Mouse (Mus musculus) stomach, postnatal 0 days (tissue): ENCODE data around the gene Tmem213. TPM values are rescaled to one million over a fixed set of nuclear protein-coding genes. Genes with fewer than 3 reads are reported as not detected.

ENCODE experiments used
- ATAC-seq: fragments of 200-750 bp; cut with Nextera tagmentation; 2 replicates; pipeline ENCODE4 v1.8.0; 2017; ENCODE audit not compliant: low FRiP score, low TSS enrichment
- DNase-seq: peaks from one replicate; pipeline ENCODE4 v3.0.0-alpha.2; 2016; ENCODE audit warnings: low spot score
- H3K27ac ChIP-seq: fragments of 300-500 bp; sonication (generic); replicated peaks from 2 replicates; pipeline ENCODE4 v1.5.1; 2014; ENCODE audit warnings: mild to moderate bottlenecking, control low read depth
- H3K27me3 ChIP-seq: fragments of 300-500 bp; sonication (generic); 2 replicates; pipeline ENCODE4 v1.6.1; 2014; ENCODE audit warnings: low read length; ENCODE audit not compliant: control insufficient read depth, insufficient read depth
- H3K36me3 ChIP-seq: fragments of 300-500 bp; sonication (generic); 2 replicates; pipeline ENCODE4 v1.6.1; 2014; ENCODE audit warnings: low read length, mixed read lengths; ENCODE audit not compliant: control insufficient read depth, insufficient read depth
- H3K4me1 ChIP-seq: fragments of 300-500 bp; sonication (generic); replicated peaks from 2 replicates; pipeline ENCODE4 v1.6.1; 2014; ENCODE audit warnings: antibody characterized with exemption; ENCODE audit not compliant: control insufficient read depth, insufficient read depth
- H3K4me2 ChIP-seq: fragments of 300-500 bp; sonication (generic); replicated peaks from 2 replicates; pipeline ENCODE4 v1.6.1; 2014; ENCODE audit warnings: low read depth, mild to moderate bottlenecking, control low read depth, moderate library complexity
- H3K4me3 ChIP-seq: fragments of 300-500 bp; sonication (generic); 2 replicates; pipeline ENCODE4 v1.5.1; 2014; ENCODE audit warnings: low read depth, low read length, control low read depth
- H3K9ac ChIP-seq: fragments of 300-500 bp; sonication (generic); 2 replicates; pipeline ENCODE4 v1.6.1; 2014; ENCODE audit warnings: mild to moderate bottlenecking, low read length, control low read depth, mixed read lengths
- H3K9me3 ChIP-seq: fragments of 300-500 bp; sonication (generic); 2 replicates; pipeline ENCODE4 v1.6.1; 2016; ENCODE audit warnings: low read length; ENCODE audit not compliant: control insufficient read depth
- CTCF ChIP-seq: IDR thresholded peaks from 2 replicates; pipeline ENCODE4 v1.5.1; 2016; ENCODE audit warnings: antibody characterized with exemption, low read depth, mild to moderate bottlenecking, moderate library complexity
- EP300 ChIP-seq: optimal IDR thresholded peaks from 2 replicates; pipeline ENCODE3; 2016; ENCODE audit warnings: antibody characterized with exemption
- WGBS: fragments of 180-500 bp; shearing (Covaris S2); extraction: QIAGEN DNeasy Blood & Tissue Kit; methylation state at CpG from one replicate; pipeline ENCODE4 v1.1.7; 2014; 5-methylcytosine and 5-hydroxymethylcytosine counted together
- polyA plus RNA-seq: library from polyadenylated mRNA; unstranded; fragments of >200 nt; fragmentation: Nextera tagmentation; extraction: Ambion mirVana; gene quantifications from 2 replicates; pipeline ENCODE4 v1.2.1, GENCODE M21; 2015

Tmem213 gene
- polyA plus RNA-seq, 1 experiment from 2014 or later, result 3.0 TPM

DNA sequence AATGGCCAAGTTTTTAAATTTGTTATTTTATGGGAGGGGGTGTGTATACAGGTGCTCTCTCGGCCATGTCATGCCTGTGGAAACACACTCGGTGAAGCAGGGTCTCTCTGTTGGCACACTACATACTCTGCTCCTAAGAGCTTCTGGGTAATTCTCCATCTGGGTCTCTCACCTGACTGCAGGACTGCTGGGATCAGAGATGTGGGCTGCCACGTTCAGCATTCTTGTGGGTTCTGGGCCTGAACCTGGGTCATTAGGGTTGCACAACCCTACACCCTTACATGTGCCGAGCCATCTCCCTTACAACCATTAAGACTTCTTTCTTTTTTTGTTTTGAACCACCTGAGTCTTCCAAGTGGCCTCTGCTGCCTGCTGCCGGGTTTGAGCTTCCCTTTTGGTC, 12.8 kb downstream of the Tmem213 start:
- no peaks in the 10 kb centered on the region for H3K36me3 ChIP-seq
- ATAC-seq (no peak), DNase-seq (no peak)
- no peak overlapping the region for H3K9ac ChIP-seq
- no peak overlapping the region for H3K4me3 ChIP-seq
- H3K4me1 ChIP-seq, result no peaks in the 10 kb centered on the region
- H3K9me3 ChIP-seq, result no peaks in the 10 kb centered on the region
- no peak overlapping the region for H3K27ac ChIP-seq
- H3K4me2 ChIP-seq, result no peak overlapping the region
- H3K27me3 ChIP-seq, result no peaks in the 10 kb centered on the region
- TF ChIP-seq EP300 (no peak), CTCF (no peak)
- 70% methylated on average over 5 of the region's 5 CpGs for WGBS

GRCm38 (mm10) chr6:38122791-38123190, 13.7 kb downstream of the Tmem213 start:
- no peak overlapping the region; the same call in 1 of the 2 replicates for H3K4me2 ChIP-seq
- H3K4me1 ChIP-seq, result no peaks in the 10 kb centered on the region
- no peaks in the 10 kb centered on the region for H3K27me3 ChIP-seq
- no peak overlapping the region for H3K27ac ChIP-seq
- H3K9me3 ChIP-seq, result no peaks in the 10 kb centered on the region
- H3K4me3 ChIP-seq, result no peak overlapping the region
- no peak overlapping the region for H3K9ac ChIP-seq
- 61% methylated on average over 6 of the region's 6 CpGs for WGBS
- no peaks in the 10 kb centered on the region for H3K36me3 ChIP-seq
- ATAC-seq (no peak), DNase-seq (no peak)
- no peak for TF ChIP-seq EP300
- TF ChIP-seq CTCF, result no peak

DNA sequence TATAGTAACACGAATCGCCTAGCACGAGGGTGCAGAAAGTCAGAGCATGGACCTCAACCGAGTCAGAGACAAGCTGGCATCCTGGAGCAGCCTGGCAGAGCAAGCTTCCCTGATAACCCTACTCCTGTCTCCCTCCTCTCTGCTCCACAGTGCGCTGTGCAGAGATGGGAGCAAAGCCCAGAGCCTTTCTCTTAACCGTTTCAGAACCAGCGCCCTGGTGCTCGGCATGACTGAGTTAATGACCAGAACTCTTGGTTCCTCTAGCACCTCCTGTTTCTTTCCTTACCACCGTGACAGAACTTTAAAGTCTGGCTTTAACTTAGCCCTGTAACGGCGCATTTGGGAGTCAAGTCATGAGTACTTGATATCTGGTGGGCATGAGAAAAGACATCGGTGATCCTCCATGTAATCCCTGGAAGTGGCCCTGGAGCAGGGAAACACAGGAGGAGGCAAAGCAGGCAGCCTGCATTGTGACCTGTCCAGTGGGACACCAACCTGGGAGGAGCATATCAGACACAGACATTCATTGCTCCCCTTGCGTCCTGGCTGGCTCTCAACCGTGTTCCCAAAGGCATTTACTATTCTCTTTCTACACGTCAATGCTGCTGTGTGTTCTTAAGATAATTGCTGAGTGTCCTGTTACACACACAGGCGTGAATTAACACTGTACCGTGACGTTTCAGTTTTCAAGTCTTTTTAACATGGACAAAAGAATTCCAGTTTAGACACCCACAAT, 14.6 kb downstream of the Tmem213 start:
- Histone ChIP-seq H3K9me3 (no peaks in the 10 kb centered on the region), H3K4me1 (no peaks in the 10 kb centered on the region), H3K4me2 (no peak overlapping the region), H3K27me3 (no peaks in the 10 kb centered on the region), H3K4me3 (no peak overlapping the region), H3K27ac (no peak overlapping the region), H3K9ac (no peak overlapping the region), H3K36me3 (no peaks in the 10 kb centered on the region)
- TF ChIP-seq EP300 (no peak), CTCF (no peak)
- WGBS, result 69% methylated on average over 18 of the region's 18 CpGs
- ATAC-seq (no peak), DNase-seq (no peak)

- Histone ChIP-seq H3K4me3 (no peak within 1 kb of the TSS), H3K36me3 (no peaks in the 10 kb centered on the region), H3K9me3 (no peaks in the 10 kb centered on the region), H3K4me2 (no peak within 1 kb of the TSS), H3K4me1 (no peaks in the 10 kb centered on the region), H3K9ac (no peak within 1 kb of the TSS), H3K27me3 (no peaks in the 10 kb centered on the region), H3K27ac (no peak within 1 kb of the TSS)
- ATAC-seq (no peak), DNase-seq (no peak)
- TF ChIP-seq CTCF, result no peak
- TF ChIP-seq EP300, result no peak
- WGBS, result 82% methylated on average over 7 of the region's 7 CpGs
Observed at GRCm38 (mm10) chr6:38124207-38124835, 15.3 kb downstream of the Tmem213 start, which contains the start of gene Atp6v0a4. TSS of gene Atp6v0a4 (minus strand) at chr6:38124586.

DNA sequence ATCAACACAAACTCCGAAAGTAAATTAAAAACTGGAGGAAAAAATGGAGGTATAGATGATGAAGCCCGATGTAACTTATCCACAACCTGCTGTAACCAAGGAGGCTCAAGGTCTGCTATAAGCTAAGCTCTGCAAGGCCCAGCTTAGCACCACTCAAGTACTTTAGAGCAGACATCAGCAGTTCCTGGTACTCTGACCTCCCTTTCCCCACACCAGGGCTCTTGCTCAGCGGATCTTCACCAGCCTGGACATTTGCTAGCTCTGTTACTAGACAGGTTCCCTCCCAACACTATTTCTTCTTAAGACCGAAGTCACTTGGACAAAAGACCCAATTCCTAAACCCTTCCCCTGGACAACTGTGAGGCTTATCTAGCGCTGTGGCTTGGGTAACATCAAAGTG, 15.8 kb downstream of the Tmem213 start:
- WGBS, result 97% methylated on average over 5 of the region's 5 CpGs
- Histone ChIP-seq H3K4me3 (no peak overlapping the region), H3K9me3 (no peaks in the 10 kb centered on the region), H3K4me1 (no peaks in the 10 kb centered on the region), H3K9ac (no peak overlapping the region), H3K4me2 (no peak overlapping the region), H3K27ac (no peak overlapping the region), H3K36me3 (no peaks in the 10 kb centered on the region), H3K27me3 (no peaks in the 10 kb centered on the region)
- no peak for ATAC-seq
- TF ChIP-seq EP300 (no peak), CTCF (no peak)
- no peak for DNase-seq

- Histone ChIP-seq H3K4me1 (no peaks in the 10 kb centered on the region), H3K4me2 (no peak overlapping the region), H3K27me3 (no peaks in the 10 kb centered on the region), H3K4me3 (no peak overlapping the region), H3K36me3 (no peaks in the 10 kb centered on the region), H3K9ac (no peak overlapping the region), H3K27ac (no peak overlapping the region), H3K9me3 (no peaks in the 10 kb centered on the region)
- no peak for DNase-seq
- ATAC-seq, result no peak
- no peak for TF ChIP-seq CTCF
- no peak for TF ChIP-seq EP300
- WGBS, result 91% methylated on average over 3 of the region's 3 CpGs
Observed at GRCm38 (mm10) chr6:38125462-38125861, 16.4 kb downstream of the Tmem213 start.
